Mouse (Mus musculus) limb, embryonic 13.5 days (tissue): Measurements from ENCODE around the gene Zfp85. TPM values are rescaled to one million over a fixed set of nuclear protein-coding genes. Genes with fewer than 3 reads are reported as not detected.
A peak's percentile ranks its signal among the peaks of the same experiment; 100 is the strongest.
"Not testable (repeated sequence)": the region's sequence is repeated elsewhere in the genome, so short reads cannot be mapped to it uniquely, and the experiment has no call there.

Source experiments
- ATAC-seq: fragments of 200-750 bp; cut with Nextera tagmentation; 2 replicates; pipeline ENCODE4 v1.8.0; 2017; ENCODE audit warnings: low read depth, moderate number of reproducible peaks, moderate TSS enrichment; ENCODE audit not compliant: low FRiP score
- H3K27ac ChIP-seq: fragments of 300-500 bp; sonication (generic); 2 replicates; pipeline ENCODE4 v1.5.1; 2015; ENCODE audit warnings: inconsistent platforms, mild to moderate bottlenecking, moderate library complexity
- H3K27me3 ChIP-seq: fragments of 300-500 bp; sonication (generic); 2 replicates; pipeline ENCODE4 v1.6.1; 2015; ENCODE audit warnings: mild to moderate bottlenecking, inconsistent platforms
- H3K36me3 ChIP-seq: fragments of 300-500 bp; sonication (generic); 2 replicates; pipeline ENCODE4 v1.6.1; 2015; ENCODE audit warnings: inconsistent platforms, mild to moderate bottlenecking, moderate library complexity
- H3K4me1 ChIP-seq: fragments of 300-500 bp; sonication (generic); 2 replicates; pipeline ENCODE4 v1.6.1; 2015; ENCODE audit warnings: inconsistent platforms
- H3K4me2 ChIP-seq: fragments of 300-500 bp; sonication (generic); replicated peaks from 2 replicates; pipeline ENCODE4 v1.6.1; 2015; ENCODE audit warnings: inconsistent platforms, mild to moderate bottlenecking, moderate library complexity
- H3K4me3 ChIP-seq: fragments of 300-500 bp; sonication (generic); 2 replicates; pipeline ENCODE4 v1.5.1; 2015; ENCODE audit warnings: moderate library complexity, mild to moderate bottlenecking, inconsistent platforms
- H3K9ac ChIP-seq: fragments of 300-500 bp; sonication (generic); 2 replicates; pipeline ENCODE4 v1.6.1; 2015; ENCODE audit warnings: mild to moderate bottlenecking, inconsistent platforms
- H3K9me3 ChIP-seq: fragments of 300-500 bp; sonication (generic); 2 replicates; pipeline ENCODE4 v1.6.1; 2016; ENCODE audit warnings: inconsistent platforms
- WGBS: fragments of 180-500 bp; shearing (Covaris S2); methylation state at CpG from one replicate; pipeline ENCODE4 v1.1.7; 2015; 5-methylcytosine and 5-hydroxymethylcytosine counted together
- polyA plus RNA-seq: library from polyadenylated mRNA; unstranded; fragments of >200 nt; fragmentation: Nextera tagmentation; extraction: Ambion mirVana; gene quantifications from 2 replicates; pipeline ENCODE4 v1.2.1, GENCODE M21; 2015

The Zfp85 gene
- 7.3 TPM in 2 replicates for polyA plus RNA-seq

DNA sequence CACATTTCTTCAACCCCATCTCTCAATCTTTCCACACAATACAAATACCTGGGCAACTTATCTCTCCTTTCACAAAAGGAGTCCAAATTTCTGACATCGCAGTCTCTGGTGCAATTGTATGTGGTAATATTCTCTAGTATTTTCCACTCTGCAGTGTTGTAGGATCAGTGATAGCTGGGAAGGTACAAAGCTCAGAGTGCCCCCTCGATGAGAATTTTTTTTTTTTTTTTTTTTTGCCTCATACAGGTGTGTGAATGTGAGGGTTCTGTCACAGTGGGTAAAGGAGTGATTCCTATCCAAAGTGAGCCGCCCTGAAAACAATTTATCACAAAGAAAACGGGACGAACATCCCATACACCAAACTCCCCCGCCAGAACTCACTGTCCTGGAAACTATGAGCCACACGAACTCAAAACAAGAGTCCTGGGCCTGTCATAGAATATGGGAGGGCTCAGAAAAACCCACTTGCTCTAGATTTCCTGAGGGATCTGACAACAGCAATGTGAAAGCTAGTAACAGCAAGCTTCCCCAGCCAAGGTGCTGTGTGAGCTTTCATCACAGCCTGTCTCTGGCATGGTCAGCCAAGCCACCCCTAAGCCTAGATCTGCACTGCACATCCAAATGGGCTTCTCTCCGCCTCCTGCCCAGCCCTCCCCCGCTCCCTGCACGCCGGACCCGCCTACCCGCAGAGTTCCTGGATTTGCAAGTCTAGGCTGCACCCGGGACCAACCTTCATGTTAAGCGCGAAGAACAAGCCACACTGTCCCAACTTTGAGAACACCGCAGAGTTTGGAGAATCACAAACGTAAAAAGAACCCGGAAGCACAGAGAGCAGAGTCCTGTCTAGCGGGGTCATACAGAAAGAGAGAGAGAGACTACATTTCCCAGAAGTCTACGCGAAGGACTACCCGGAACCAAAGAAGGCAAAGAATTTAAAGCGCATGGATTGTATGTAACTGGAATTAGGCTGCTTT is at the start of gene Zfp85:
Zfp85 (minus strand) TSS at position 896 of the 974 bp plus-strand sequence.
- Histone ChIP-seq H3K9me3 (no peaks in the 10 kb centered on the region), H3K36me3 (peaks cover 13% of the 10 kb centered on the region), H3K9ac (peak within 1 kb of the TSS; percentile 70), H3K4me1 (peaks cover 4% of the 10 kb centered on the region), H3K27ac (peak within 1 kb of the TSS; percentile 65; the same call in 1 of the 2 replicates), H3K27me3 (no peaks in the 10 kb centered on the region), H3K4me3 (peak within 1 kb of the TSS; percentile 69), H3K4me2 (peak within 1 kb of the TSS; percentile 68)
- peak; percentile 96 for ATAC-seq
- WGBS: 8% methylated on average over 24 of the region's 24 CpGs

DNA sequence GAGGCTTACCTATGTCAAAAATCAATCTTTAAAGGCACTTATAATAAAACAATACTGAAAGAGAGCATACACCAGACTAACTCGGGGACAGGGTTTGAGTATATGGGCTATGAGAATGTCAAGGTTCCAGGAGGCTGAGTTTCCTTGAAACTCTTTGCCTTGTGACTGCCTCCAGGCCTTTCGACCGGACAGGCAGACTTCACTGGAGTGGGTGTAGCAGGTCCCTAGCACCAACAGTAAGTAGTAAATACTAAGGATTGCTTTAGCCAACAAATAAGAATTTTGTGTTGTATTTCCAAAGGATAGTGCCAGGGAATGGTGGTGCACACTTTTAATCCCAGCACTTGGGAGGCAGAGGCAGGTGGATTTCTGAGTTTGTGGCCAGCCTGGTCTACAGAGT is 44.1 kb upstream of the Zfp85 start:
- H3K4me1 ChIP-seq, H3K4me3 ChIP-seq, H3K4me2 ChIP-seq, H3K9ac ChIP-seq, ATAC-seq, H3K27ac ChIP-seq, H3K9me3 ChIP-seq, H3K27me3 ChIP-seq, H3K36me3 ChIP-seq: not testable (repeated sequence)
- WGBS: 89% methylated on average over 3 of the region's 3 CpGs

DNA sequence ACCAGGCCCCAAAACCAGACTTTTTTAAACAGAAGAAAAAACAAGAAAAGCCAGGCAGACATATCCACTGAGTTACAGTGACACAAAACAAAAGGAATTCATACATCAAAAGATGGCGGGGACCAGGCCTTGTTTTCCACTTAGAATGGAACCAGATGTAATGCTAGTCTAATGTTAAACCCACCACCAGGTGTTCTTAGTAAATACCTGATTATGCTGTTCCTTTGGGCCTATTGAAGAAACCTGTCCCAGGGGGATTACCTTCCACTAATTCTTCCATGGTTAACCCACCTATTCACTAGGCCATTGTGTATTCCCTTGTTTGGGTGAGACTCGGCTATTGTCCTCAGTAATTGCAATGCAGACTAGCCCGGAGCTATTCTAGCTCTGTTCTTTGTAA is 43.6 kb upstream of the Zfp85 start:
- 80% methylated on average over 3 of the region's 3 CpGs for WGBS
- no peak for ATAC-seq

DNA sequence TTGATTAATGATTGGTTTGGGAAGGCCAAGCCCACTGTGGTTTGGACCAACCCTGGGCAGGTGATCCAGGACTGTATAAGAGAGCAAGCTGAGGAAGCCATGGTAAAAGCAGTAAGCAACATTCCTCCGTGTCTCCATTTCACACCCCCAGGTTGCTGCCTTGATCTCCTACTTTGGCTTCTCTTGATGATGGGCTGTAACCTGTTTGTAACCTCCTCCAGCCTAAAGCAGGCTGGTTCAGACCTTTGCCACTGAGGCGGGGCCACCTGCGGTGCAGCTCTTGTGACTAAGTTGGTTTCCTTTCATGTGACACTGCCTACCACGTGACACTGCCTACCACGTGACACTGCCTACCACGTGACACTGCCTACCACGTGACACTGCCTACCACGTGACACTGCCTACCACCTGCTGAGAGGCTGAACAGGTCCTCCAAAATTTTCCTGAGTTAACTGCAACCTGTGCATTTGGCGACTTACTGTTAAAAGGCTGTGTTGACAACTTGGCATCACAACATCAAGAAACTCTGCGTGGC is 37.0 kb upstream of the Zfp85 start:
- no peak for ATAC-seq
- no peak overlapping the region for H3K9ac ChIP-seq
- no peaks in the 10 kb centered on the region for H3K4me1 ChIP-seq
- H3K27me3 ChIP-seq: no peaks in the 10 kb centered on the region
- no peak overlapping the region for H3K27ac ChIP-seq
- H3K9me3 ChIP-seq: peaks cover 15% of the 10 kb centered on the region
- no peak overlapping the region for H3K4me3 ChIP-seq
- 91% methylated on average over 10 of the region's 10 CpGs for WGBS
- peaks cover 9% of the 10 kb centered on the region for H3K36me3 ChIP-seq
- H3K4me2 ChIP-seq: no peak overlapping the region

More for the DNA sequence above, 43.6 kb upstream of the Zfp85 start:
- H3K27ac ChIP-seq: no peak overlapping the region
- H3K4me3 ChIP-seq: no peak overlapping the region
- H3K27me3 ChIP-seq: no peaks in the 10 kb centered on the region
- H3K4me1 ChIP-seq: no peaks in the 10 kb centered on the region
- no peak overlapping the region for H3K9ac ChIP-seq
- H3K36me3 ChIP-seq: no peaks in the 10 kb centered on the region
- no peaks in the 10 kb centered on the region for H3K9me3 ChIP-seq
- H3K4me2 ChIP-seq: no peak overlapping the region

DNA sequence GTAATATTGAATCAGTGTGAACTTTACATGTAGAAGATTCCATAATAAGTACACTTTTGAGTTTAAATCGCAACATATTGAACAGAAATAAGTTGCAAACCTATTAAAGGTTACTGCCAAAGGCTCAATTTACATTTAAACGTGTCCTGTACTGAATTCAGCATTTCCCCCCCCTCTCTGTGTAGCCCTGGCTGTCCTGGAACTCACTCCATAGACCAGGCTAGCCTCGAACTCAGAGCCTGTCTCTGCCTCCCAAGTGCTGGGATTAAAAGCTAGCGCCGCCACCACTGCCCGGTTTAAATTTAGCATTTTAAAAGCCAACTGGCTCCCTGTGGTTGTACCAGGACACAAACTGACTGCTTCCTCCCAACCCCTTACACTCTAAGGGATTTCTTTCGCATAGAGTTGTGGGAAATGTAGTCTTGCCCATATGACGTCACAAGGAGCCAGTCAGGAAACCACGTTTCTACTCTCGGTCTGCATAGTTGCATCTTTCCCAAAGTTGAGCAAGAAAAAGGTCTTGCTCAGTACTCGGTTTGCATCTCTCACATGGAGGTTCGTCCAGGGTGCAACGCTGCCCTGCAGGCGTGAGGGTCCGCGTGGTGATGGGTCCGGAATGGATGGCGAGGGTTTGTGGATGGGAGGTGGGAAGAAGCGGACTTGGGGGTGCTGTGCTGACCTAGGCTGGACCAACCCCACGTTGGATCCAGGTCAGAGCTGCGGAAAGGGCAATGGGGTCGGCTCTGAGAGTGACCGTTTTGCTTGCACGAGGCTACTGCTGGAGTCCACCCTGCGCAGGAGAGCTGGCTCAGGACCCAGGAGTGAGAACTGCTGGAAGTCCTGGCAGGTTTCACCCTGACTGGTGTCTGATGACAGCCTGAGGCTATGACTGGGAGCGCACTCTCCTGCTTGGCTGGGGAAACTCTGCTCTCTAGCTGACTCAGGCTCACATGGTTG is 24.5 kb upstream of the Zfp85 start, which contains the start of gene Zfp493:
Zfp493 (plus strand) TSS at position 429 of the 957 bp plus-strand sequence.
- ATAC-seq: peak; percentile 98
- peak within 1 kb of the TSS; percentile 39; the same call in 1 of the 2 replicates for H3K27ac ChIP-seq
- no peaks in the 10 kb centered on the region for H3K36me3 ChIP-seq
- peak within 1 kb of the TSS; percentile 76 for H3K9ac ChIP-seq
- peak within 1 kb of the TSS; percentile 67 for H3K4me3 ChIP-seq
- H3K4me1 ChIP-seq: peaks cover 6% of the 10 kb centered on the region
- no peaks in the 10 kb centered on the region for H3K9me3 ChIP-seq
- no peaks in the 10 kb centered on the region for H3K27me3 ChIP-seq
- WGBS: 7% methylated on average over 26 of the region's 26 CpGs
- H3K4me2 ChIP-seq: peak within 1 kb of the TSS; percentile 78

DNA sequence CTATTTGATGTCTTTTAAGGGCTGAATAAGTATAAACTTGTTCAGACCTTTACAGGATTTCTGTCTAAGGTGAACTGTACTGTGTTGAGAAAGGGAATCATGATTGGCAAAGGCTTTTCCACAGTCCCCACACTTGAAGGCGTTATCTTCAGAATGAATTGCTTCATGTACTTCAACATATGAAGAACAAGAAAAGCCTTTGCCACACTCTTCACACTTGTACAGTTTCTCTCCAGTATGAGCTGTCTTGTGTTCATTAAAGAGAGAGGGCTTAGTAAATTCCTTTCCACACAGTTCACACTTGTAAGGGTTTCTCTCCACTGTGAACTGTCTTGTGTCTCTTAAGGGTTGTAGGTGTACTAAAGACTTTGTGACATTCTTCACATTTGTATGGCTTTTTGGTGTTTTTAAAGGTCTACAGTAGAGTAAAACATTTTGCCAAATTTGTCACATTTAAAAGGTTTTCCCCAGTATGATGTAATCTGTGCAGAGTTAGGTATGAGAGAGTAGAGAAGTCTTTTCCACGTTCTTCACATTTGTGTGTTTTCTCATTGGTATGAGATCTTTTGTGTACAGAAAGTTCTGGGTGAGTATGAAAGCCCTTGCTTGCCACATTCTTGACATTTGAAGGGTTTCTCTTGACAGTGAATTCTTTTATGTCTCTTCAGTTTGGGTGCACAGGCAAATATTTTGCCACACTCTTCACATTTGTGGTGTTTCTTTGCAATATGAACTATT is 8.2 kb upstream of the Zfp85 start:
- H3K4me2 ChIP-seq: no peak overlapping the region

DNA sequence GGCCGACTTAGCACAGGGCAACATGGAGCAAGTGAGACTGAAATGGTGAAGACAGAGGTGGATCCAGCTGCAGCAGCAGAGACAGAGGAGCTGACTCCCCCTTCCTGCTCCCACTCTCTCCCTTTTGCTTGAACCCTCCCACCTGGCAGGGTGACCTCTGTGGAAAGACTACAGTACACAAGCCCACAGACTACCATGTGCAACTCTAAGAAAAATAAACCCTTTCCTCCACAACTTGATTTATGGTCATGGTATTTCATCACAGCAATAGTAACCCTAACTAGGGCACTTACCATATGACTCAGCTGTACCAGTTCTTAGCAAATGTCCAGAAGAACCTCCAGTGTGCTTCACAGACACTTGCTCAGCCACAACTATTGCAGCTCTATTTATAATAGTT is 4.9 kb upstream of the Zfp85 start:
- Histone ChIP-seq H3K9ac (no peak overlapping the region), H3K36me3 (no peaks in the 10 kb centered on the region), H3K4me3 (no peak overlapping the region), H3K9me3 (no peaks in the 10 kb centered on the region), H3K27me3 (no peaks in the 10 kb centered on the region), H3K4me1 (no peaks in the 10 kb centered on the region), H3K27ac (no peak overlapping the region), H3K4me2 (no peak overlapping the region)
- WGBS: 67% methylated on average over 1 of the region's 1 CpGs
- no peak for ATAC-seq

More for the DNA sequence above, 8.2 kb upstream of the Zfp85 start:
- no peak for ATAC-seq
- no peaks in the 10 kb centered on the region for H3K36me3 ChIP-seq
- no peaks in the 10 kb centered on the region for H3K27me3 ChIP-seq
- H3K9ac ChIP-seq: no peak overlapping the region
- no peak overlapping the region for H3K4me3 ChIP-seq
- no peaks in the 10 kb centered on the region for H3K9me3 ChIP-seq
- no peaks in the 10 kb centered on the region for H3K4me1 ChIP-seq
- 80% methylated on average over 2 of the region's 2 CpGs for WGBS
- H3K27ac ChIP-seq: no peak overlapping the region

DNA sequence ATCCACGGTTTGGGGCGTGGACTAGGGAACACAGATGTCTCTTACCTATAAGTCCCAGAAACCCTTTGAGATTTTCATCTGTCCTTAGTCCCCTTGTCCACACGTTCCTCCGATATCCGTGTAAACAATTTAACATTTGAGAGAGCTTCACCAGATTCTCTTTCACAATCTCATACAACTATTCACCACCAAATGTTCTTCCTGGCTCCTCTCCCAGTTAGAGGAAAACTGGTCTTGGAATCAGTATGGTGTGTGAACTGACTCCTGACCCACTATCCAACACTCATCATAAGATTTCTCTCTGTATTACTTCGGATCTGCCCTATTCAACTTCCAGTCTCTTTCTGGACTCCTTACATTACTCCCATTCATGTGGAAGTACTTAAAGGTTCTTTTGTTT is 733 bp upstream of the Zfp85 start:
- H3K4me3 ChIP-seq: peak overlapping the region; percentile 69; the same call in 1 of the 2 replicates
- ATAC-seq: no peak
- H3K9ac ChIP-seq: no peak overlapping the region
- H3K4me1 ChIP-seq: peaks cover 4% of the 10 kb centered on the region
- H3K4me2 ChIP-seq: peak overlapping the region; percentile 68; the same call in 1 of the 2 replicates
- H3K27me3 ChIP-seq: no peaks in the 10 kb centered on the region
- 88% methylated on average over 6 of the region's 6 CpGs for WGBS
- no peaks in the 10 kb centered on the region for H3K9me3 ChIP-seq
- H3K27ac ChIP-seq: no peak overlapping the region
- H3K36me3 ChIP-seq: peaks cover 10% of the 10 kb centered on the region

DNA sequence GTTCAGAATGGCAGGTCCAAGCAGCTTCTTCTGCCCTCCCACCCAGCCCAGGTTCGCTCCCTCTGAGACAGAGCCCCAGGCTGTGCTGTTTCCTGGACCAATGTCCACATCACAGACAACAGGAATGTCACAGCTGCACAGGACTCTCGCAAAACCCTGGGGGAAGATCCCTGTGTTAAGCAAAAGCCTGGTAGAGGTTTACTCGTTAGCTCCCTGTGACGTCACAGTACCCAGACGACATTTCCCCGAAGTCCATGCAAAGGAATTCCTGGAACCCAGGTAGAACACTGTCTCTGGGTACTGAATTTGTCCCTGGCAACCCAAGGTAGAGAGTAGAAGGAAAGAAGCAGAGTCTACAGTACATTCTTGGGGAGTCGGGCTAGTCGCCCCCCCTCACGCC is 11.1 kb downstream of the Zfp85 start:
- Histone ChIP-seq H3K9me3 (peaks cover 18% of the 10 kb centered on the region), H3K27ac (no peak overlapping the region), H3K36me3 (peaks cover 15% of the 10 kb centered on the region), H3K27me3 (no peaks in the 10 kb centered on the region), H3K9ac (no peak overlapping the region), H3K4me3 (no peak overlapping the region), H3K4me1 (no peaks in the 10 kb centered on the region), H3K4me2 (no peak overlapping the region)
- ATAC-seq: no peak
- 86% methylated on average over 9 of the region's 9 CpGs for WGBS

DNA sequence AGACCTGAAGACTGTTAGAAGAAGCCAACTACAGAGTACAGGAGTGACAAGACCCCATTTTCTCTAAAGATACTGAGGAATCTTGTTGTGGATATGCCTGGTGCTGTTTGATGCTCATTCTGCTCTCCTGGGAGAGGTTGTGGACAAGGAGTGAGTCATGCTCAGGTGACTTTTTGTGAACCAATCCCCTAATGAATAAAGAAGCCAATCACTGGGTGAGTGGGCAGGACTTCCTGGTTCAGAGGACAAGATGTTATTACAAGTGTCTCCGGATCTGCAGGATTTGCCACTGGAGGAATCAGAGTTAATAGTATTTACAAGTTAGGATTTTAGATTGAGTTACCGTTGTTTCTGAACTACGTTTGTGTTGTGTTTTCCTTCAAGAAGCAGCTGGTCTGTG is 12.1 kb downstream of the Zfp85 start:
- no peak for ATAC-seq
- Histone ChIP-seq H3K36me3 (peaks cover 6% of the 10 kb centered on the region), H3K4me2 (no peak overlapping the region), H3K27me3 (no peaks in the 10 kb centered on the region), H3K27ac (no peak overlapping the region), H3K4me1 (no peaks in the 10 kb centered on the region), H3K4me3 (no peak overlapping the region), H3K9ac (no peak overlapping the region), H3K9me3 (peaks cover 12% of the 10 kb centered on the region)
- WGBS: 88% methylated on average over 3 of the region's 3 CpGs

DNA sequence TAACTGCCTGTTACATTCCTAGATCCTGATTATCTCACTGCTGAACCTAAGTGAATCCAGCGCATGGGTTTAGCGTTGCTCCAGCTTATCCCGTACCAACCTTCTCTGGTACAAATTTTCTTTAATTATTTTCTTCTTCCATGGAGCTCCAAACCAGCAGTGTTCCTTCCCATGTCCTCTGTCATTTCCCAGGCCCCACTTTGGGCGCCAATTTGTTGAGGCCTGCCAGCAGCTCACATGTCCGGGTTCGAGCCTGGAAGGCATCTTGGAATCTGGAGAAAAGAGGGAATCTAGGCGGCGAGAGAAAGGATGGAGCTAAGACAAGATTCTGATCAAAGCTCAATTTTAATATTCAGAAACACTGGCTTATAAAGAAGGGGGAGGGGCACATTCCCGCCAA is 20.6 kb downstream of the Zfp85 start:
- not testable (repeated sequence) for ATAC-seq
- WGBS: 93% methylated on average over 9 of the region's 9 CpGs

More for the DNA sequence above, 20.6 kb downstream of the Zfp85 start:
- not testable (repeated sequence) for H3K4me1 ChIP-seq, H3K4me2 ChIP-seq, H3K27me3 ChIP-seq, H3K27ac ChIP-seq, H3K4me3 ChIP-seq, H3K9ac ChIP-seq, H3K36me3 ChIP-seq
- H3K9me3 ChIP-seq: peaks cover 15% of the 10 kb centered on the region
